Mouse (Mus musculus) mesoderm, embryonic 11.5 days (tissue): ENCODE measurements around the gene Taar7a.

Experiments
- DNase-seq: peaks from one replicate; pipeline ENCODE4 v3.0.0-alpha.2; 2012; ENCODE audit warnings: low read depth, low spot score

The Taar7a gene

GRCm38 (mm10) chr10:23948026-23948425 lies 45.3 kb downstream of the Taar7a start:
- no peak for DNase-seq

DNA sequence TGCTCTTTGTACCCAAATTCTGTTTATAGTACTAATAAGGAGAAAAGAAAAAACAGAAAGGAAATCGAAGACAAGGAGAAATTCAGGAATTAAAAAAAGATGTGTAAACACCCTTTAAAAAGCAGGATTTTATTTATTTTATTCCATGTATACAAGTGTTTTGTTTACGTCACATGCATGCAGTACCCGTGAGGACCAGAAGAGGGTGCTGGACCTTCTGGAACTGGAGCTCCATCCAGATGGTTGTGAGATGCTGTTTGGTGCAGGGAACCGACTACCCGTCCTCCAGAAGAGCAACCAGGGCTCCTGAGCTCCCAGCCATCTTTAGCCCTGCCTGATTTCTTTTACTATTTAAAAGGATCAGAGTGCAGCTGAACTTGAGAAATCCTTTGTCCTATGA lies 50.8 kb downstream of the Taar7a start:
- peak; percentile 7 for DNase-seq
